Mouse (Mus musculus): ENCODE measurements at regions not wholly inside any gene's neighbourhood (a gene's known extent, or its start where the extent isn't known, plus 50 kb on each side); places are given as distances from the start of the nearest gene placed in this dataset.
"Not testable (repeated sequence)": the region's sequence is repeated elsewhere in the genome, so short reads cannot be mapped to it uniquely, and the experiment has no call there.

DNA sequence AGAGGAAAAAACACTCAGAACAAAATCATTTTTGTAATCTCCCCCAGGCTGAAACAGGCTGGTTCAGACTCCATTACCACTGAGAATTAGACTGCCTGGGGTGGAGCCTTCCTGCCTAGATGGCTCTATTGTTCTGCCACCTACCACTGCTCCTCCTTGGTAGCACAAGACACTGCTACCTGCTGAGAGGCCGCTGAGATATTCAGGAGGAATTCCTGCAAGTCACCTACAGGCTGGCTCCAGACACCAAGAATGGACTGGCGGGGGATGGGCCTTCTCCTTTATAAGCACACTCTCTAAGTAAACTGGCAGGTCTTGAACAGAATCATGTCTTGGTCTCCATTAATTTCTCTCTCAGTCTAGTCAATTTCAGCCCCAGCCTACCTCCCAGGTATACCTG, 3289.4 kb downstream of the Gm37988 start:
- no peak for DNase-seq (ENCODE audit: low read depth)

DNA sequence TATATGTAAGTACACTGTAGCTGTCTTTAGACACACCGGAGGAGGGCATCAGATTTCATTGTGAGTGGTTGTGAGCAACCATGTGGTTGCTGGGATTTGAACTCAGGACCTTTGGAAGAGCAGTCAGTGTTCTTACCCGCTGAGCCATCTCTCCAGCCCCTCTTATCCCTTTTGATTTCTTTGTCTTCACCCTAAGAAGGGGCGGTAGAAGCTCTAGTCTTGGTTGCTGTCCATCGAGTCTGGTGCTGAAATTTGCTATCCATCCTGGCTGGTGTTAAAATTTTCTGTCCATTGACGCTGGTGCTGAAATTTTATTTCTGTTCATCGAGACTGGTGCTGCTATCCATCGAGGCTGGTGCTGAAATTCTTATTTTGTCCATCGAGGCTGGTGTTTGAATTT, 3290.9 kb upstream of the A830018L16Rik start:
- DNase-seq (ENCODE audit: low read depth), result peak; percentile 10

DNA sequence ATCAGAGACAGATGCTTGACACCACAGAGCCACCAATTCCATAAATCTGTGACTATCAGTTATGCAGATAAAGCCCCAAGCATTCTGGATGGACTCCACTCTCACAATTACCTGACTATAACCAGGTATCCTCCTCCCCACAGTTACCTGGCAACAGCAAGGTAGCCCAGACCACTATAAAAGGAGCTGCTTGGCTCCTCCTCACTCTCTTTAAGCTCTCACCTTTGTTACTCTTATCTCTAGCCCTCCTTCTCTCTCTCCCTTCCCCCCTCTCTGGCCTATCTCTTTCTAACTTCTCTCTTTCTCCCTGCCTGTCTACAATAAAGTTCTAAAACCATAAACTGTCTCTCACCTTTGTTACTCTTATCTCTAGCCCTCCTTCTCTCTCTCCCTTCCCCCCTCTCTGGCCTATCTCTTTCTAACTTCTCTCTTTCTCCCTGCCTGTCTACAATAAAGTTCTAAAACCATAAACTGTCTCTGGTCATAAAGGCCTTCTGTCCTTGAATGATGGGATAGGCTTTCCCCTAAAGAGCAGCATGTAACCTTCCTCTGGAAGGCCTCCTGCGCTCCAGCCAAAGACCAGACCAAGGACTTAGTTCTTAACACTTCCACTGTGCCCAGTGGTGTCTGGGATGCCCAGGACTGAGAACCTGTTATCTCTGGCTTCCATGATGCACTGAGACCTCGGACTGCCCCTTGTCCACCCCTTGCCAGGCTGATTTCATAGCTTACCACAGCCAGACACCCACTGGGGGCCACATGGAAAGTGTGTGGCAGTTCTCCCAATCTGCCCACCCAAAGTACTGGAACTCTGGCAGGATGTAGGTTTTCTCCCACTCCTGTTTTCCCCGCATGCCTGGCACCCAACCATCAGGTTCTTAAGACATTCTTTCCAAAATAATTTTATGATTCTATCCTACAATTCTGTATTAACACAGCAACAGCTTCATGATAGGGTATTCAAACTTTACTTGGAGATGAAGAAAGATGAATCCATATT, 3279.2 kb upstream of the A830018L16Rik start:
- not testable (repeated sequence) for DNase-seq (ENCODE audit: low read depth)

DNA sequence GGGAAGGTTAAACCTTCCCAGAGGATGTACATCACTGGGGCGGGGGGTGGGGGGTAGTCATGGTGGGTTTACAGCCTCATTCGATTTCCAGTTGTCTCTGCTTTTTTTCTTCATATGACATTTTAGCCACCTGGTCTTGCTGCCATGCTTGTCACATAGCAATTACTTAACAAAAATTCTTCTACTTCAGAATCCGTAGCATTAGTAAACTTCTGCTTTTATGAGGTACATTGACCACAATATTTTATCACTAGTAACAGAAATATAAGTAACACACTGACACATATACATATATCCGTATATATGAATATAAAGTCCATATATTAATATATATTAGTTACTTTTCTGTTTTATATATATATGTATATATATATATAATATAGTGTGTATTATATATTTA, 3271.3 kb upstream of the A830018L16Rik start:
- no peak for DNase-seq (ENCODE audit: low read depth)

GRCm38 (mm10) chr1:8173196-8173595, 3240.7 kb upstream of the A830018L16Rik start:
- no peak for DNase-seq (ENCODE audit: low read depth)

Data from c-Kit-positive CD71-negative TER-119-negative erythroid progenitor cells, embryonic 14.5 days (primary cell).